Mouse (Mus musculus): ENCODE results near the gene Fbp2. TPM values are rescaled to one million over a fixed set of nuclear protein-coding genes. Genes with fewer than 3 reads are reported as not detected.

The Fbp2 gene
- 1.7 TPM for polyA plus RNA-seq (2014; fragmentation: Illumina TruSeq; extraction: RNeasy Lipid Tissue Mini Kit (QIAGEN cat#74804))

GRCm38 (mm10) chr13:62857941-62858915 is at the start of gene Fbp2:
Fbp2 (minus strand) TSS chr13:62858422.

DNA sequence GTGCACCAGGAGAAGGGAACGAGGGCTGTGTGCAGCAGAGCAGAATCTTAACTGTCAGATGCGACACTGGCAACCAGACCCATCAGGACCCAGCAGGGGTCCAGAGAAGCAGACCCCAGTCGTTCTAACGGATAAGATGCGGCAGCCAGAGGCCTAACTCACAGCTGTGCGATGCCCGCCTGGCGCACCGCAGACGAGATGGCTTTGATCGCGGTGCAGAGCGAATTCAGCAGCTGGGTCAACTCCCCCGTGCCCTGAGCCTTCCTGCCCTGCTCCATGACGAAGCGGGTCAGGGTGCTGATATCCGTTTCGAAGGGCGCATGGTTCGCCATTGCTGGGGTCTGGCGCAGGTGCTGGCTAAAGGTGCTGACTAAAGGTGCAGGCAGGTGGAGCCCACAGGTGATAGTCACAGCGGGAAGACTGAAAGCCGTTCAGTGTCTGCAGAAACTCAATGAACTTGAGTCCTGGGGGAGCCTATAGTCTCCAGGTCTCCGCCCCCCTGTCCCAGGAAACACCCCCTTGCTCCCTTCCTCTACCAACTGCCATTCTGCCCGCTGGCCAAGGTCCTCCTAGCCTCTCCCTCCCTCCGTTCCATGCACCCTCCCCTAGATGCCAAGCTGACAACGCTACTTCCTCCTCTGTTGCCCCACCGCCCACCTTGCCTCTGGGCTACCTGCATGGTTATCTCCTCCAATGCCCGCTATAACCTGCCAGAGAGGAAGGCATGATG is 29.7 kb upstream of the Fbp2 start, which contains the start of gene Fbp1:
Fbp1 (minus strand) TSS at position 571 of the 730 bp plus-strand sequence.

Other genes with a start within 250 kb of the Fbp2 start
- 37.1 TPM for gene 6720489N17Rik, start 234.2 kb downstream of the Fbp2 start, polyA plus RNA-seq (2014; fragmentation: Illumina TruSeq; extraction: RNeasy Lipid Tissue Mini Kit (QIAGEN cat#74804))
- gene Platr25, start 97.7 kb downstream of the Fbp2 start, polyA plus RNA-seq (2014; fragmentation: Illumina TruSeq; extraction: RNeasy Lipid Tissue Mini Kit (QIAGEN cat#74804)) = 79.7 TPM
- 26.4 TPM for gene Gm5141, start 72.6 kb downstream of the Fbp2 start, polyA plus RNA-seq (2014; fragmentation: Illumina TruSeq; extraction: RNeasy Lipid Tissue Mini Kit (QIAGEN cat#74804))
- gene Fbp1, start 29.9 kb upstream of the Fbp2 start, polyA plus RNA-seq (2014; fragmentation: Illumina TruSeq; extraction: RNeasy Lipid Tissue Mini Kit (QIAGEN cat#74804)) = 2.2 TPM
- 16.7 TPM for gene 2010111I01Rik, start 106.5 kb upstream of the Fbp2 start, polyA plus RNA-seq (2014; fragmentation: Illumina TruSeq; extraction: RNeasy Lipid Tissue Mini Kit (QIAGEN cat#74804))